Mouse (Mus musculus): Measurements from ENCODE around the gene Adamts14.

- TF ChIP-seq POLR2A (IDR thresholded peaks at IDR 0.05; ENCODE audit: borderline replicate concordance, insufficient read depth, low read length) (no peak), CTCF (IDR thresholded peaks at IDR 0.05; ENCODE audit: borderline replicate concordance, insufficient read depth, low read depth, low read length) (no peak)
Measured at GRCm38 (mm10) chr10:61160671-61161070, 112.6 kb downstream of the Adamts14 start.

All from cerebellum, adult 2 months (tissue).